Mouse (Mus musculus) hindbrain, embryonic 16.5 days (tissue): ENCODE measurements around the gene Gucd1. TPM values are rescaled to one million over a fixed set of nuclear protein-coding genes. Genes with fewer than 3 reads are reported as not detected.

Source experiments
- ATAC-seq: fragments of 200-750 bp; cut with Nextera tagmentation; 2 replicates; pipeline ENCODE4 v1.8.0; 2017; ENCODE audit warnings: moderate TSS enrichment, moderate library complexity
- H3K27ac ChIP-seq: fragments of 300-500 bp; sonication (generic); 2 replicates; pipeline ENCODE4 v1.5.1; 2014; ENCODE audit warnings: low read depth, mild to moderate bottlenecking, control low read depth, low read length, moderate library complexity
- H3K27me3 ChIP-seq: fragments of 300-500 bp; sonication (generic); replicated peaks from 2 replicates; pipeline ENCODE4 v1.6.1; 2014; ENCODE audit warnings: low read length; ENCODE audit not compliant: control insufficient read depth, insufficient read depth
- H3K36me3 ChIP-seq: fragments of 300-500 bp; sonication (generic); 2 replicates; pipeline ENCODE4 v1.6.1; 2014; ENCODE audit warnings: mild to moderate bottlenecking, low read length, moderate library complexity, mixed read lengths; ENCODE audit not compliant: control insufficient read depth, insufficient read depth
- H3K4me1 ChIP-seq: fragments of 300-500 bp; sonication (generic); 2 replicates; pipeline ENCODE4 v1.6.1; 2014; ENCODE audit warnings: low read depth, low read length; ENCODE audit not compliant: control insufficient read depth, insufficient read depth
- H3K4me2 ChIP-seq: fragments of 300-500 bp; sonication (generic); 2 replicates; pipeline ENCODE4 v1.6.1; 2014; ENCODE audit warnings: mild to moderate bottlenecking, low read length, control low read depth, moderate library complexity
- H3K4me3 ChIP-seq: fragments of 300-500 bp; sonication (generic); 2 replicates; pipeline ENCODE4 v1.5.1; 2014; ENCODE audit warnings: mild to moderate bottlenecking, low read length, control low read depth, moderate library complexity
- H3K9ac ChIP-seq: fragments of 300-500 bp; sonication (generic); 2 replicates; pipeline ENCODE4 v1.6.1; 2014; ENCODE audit warnings: low read depth, mild to moderate bottlenecking, control low read depth, low read length, moderate library complexity
- H3K9me3 ChIP-seq: fragments of 300-500 bp; sonication (generic); 2 replicates; pipeline ENCODE4 v1.6.1; 2014; ENCODE audit warnings: mild to moderate bottlenecking, low read length, moderate library complexity; ENCODE audit not compliant: control insufficient read depth
- WGBS: fragments of 180-500 bp; shearing (Covaris S2); extraction: QIAGEN DNeasy Blood & Tissue Kit; methylation state at CpG from one replicate; pipeline ENCODE4 v1.1.7; 2014; 5-methylcytosine and 5-hydroxymethylcytosine counted together
- polyA plus RNA-seq: library from polyadenylated mRNA; unstranded; fragments of >200 nt; fragmentation: Nextera tagmentation; extraction: Ambion mirVana; gene quantifications from 2 replicates; pipeline ENCODE4 v1.2.1, GENCODE M21; 2015

Gene Gucd1
- polyA plus RNA-seq, 1 experiment from 2014 or later = 15.4 TPM

GRCm38 (mm10) chr10:75339377-75339776, 178.4 kb downstream of the Gucd1 start:
- Histone ChIP-seq H3K27ac (no peak overlapping the region), H3K4me2 (no peak overlapping the region), H3K36me3 (no peaks in the 10 kb centered on the region), H3K4me1 (no peaks in the 10 kb centered on the region), H3K4me3 (no peak overlapping the region), H3K9ac (no peak overlapping the region), H3K9me3 (no peaks in the 10 kb centered on the region), H3K27me3 (no peaks in the 10 kb centered on the region)
- 84% methylated on average over 7 of the region's 7 CpGs for WGBS
- no peak for ATAC-seq

GRCm38 (mm10) chr10:75338852-75339251, 178.9 kb downstream of the Gucd1 start:
- WGBS = 88% methylated on average over 5 of the region's 5 CpGs
- H3K27me3 ChIP-seq = no peaks in the 10 kb centered on the region
- H3K9me3 ChIP-seq = no peaks in the 10 kb centered on the region
- H3K27ac ChIP-seq = no peak overlapping the region
- no peaks in the 10 kb centered on the region for H3K4me1 ChIP-seq
- no peak overlapping the region for H3K9ac ChIP-seq
- H3K36me3 ChIP-seq = no peaks in the 10 kb centered on the region
- no peak overlapping the region for H3K4me2 ChIP-seq
- no peak overlapping the region for H3K4me3 ChIP-seq
- ATAC-seq = no peak

- H3K27ac ChIP-seq = no peak overlapping the region
- 78% methylated on average over 10 of the region's 10 CpGs for WGBS
- no peak overlapping the region for H3K9ac ChIP-seq
Measured at GRCm38 (mm10) chr10:75337231-75337630, 180.5 kb downstream of the Gucd1 start.

GRCm38 (mm10) chr10:75335075-75335474, 182.7 kb downstream of the Gucd1 start:
- Histone ChIP-seq H3K27ac (no peak overlapping the region), H3K4me2 (no peak overlapping the region), H3K9ac (no peak overlapping the region), H3K27me3 (no peaks in the 10 kb centered on the region), H3K4me3 (no peak overlapping the region), H3K36me3 (no peaks in the 10 kb centered on the region), H3K4me1 (no peaks in the 10 kb centered on the region), H3K9me3 (no peaks in the 10 kb centered on the region)
- no peak for ATAC-seq
- 86% methylated on average over 6 of the region's 6 CpGs for WGBS

More at GRCm38 (mm10) chr10:75337231-75337630, 180.5 kb downstream of the Gucd1 start:
- H3K9me3 ChIP-seq = no peaks in the 10 kb centered on the region
- H3K4me3 ChIP-seq = no peak overlapping the region
- no peaks in the 10 kb centered on the region for H3K36me3 ChIP-seq
- no peak overlapping the region for H3K4me2 ChIP-seq
- no peaks in the 10 kb centered on the region for H3K27me3 ChIP-seq
- ATAC-seq = no peak
- no peaks in the 10 kb centered on the region for H3K4me1 ChIP-seq

- Histone ChIP-seq H3K27me3 (no peaks in the 10 kb centered on the region), H3K36me3 (no peaks in the 10 kb centered on the region), H3K9me3 (no peaks in the 10 kb centered on the region), H3K4me2 (no peak overlapping the region), H3K9ac (no peak overlapping the region), H3K4me3 (no peak overlapping the region), H3K27ac (no peak overlapping the region), H3K4me1 (no peaks in the 10 kb centered on the region)
- ATAC-seq = no peak
- WGBS = 86% methylated on average over 7 of the region's 7 CpGs
Measured at GRCm38 (mm10) chr10:75334175-75334574, 183.6 kb downstream of the Gucd1 start.

- Histone ChIP-seq H3K27ac (no peak overlapping the region), H3K4me2 (no peak overlapping the region)
- 95% methylated on average over 23 of the region's 23 CpGs for WGBS
Measured at GRCm38 (mm10) chr10:75333176-75333776, 184.5 kb downstream of the Gucd1 start.

GRCm38 (mm10) chr10:75332268-75332667, 185.5 kb downstream of the Gucd1 start:
- H3K4me3 ChIP-seq = no peak overlapping the region
- H3K27ac ChIP-seq = no peak overlapping the region
- H3K9me3 ChIP-seq = no peaks in the 10 kb centered on the region
- H3K4me1 ChIP-seq = no peaks in the 10 kb centered on the region
- ATAC-seq = no peak
- no peaks in the 10 kb centered on the region for H3K27me3 ChIP-seq
- H3K36me3 ChIP-seq = no peaks in the 10 kb centered on the region
- H3K9ac ChIP-seq = no peak overlapping the region
- WGBS = 87% methylated on average over 3 of the region's 3 CpGs
- no peak overlapping the region for H3K4me2 ChIP-seq

More at GRCm38 (mm10) chr10:75333176-75333776, 184.5 kb downstream of the Gucd1 start:
- ATAC-seq = no peak
- Histone ChIP-seq H3K27me3 (no peaks in the 10 kb centered on the region), H3K4me1 (no peaks in the 10 kb centered on the region), H3K9me3 (no peaks in the 10 kb centered on the region), H3K9ac (no peak overlapping the region), H3K36me3 (no peaks in the 10 kb centered on the region), H3K4me3 (no peak overlapping the region)

- Histone ChIP-seq H3K27ac (no peak overlapping the region), H3K4me2 (no peak overlapping the region), H3K9me3 (no peaks in the 10 kb centered on the region), H3K4me3 (no peak overlapping the region), H3K9ac (no peak overlapping the region), H3K4me1 (no peaks in the 10 kb centered on the region), H3K27me3 (no peaks in the 10 kb centered on the region), H3K36me3 (no peaks in the 10 kb centered on the region)
- WGBS = 35% methylated on average over 4 of the region's 4 CpGs
- no peak for ATAC-seq
Measured at GRCm38 (mm10) chr10:75328201-75328704, 189.5 kb downstream of the Gucd1 start.

GRCm38 (mm10) chr10:75327081-75327480, 190.7 kb downstream of the Gucd1 start:
- WGBS = 82% methylated on average over 11 of the region's 11 CpGs
- H3K36me3 ChIP-seq = no peaks in the 10 kb centered on the region
- no peak overlapping the region for H3K27ac ChIP-seq
- H3K27me3 ChIP-seq = no peaks in the 10 kb centered on the region
- H3K4me2 ChIP-seq = no peak overlapping the region
- H3K9me3 ChIP-seq = no peaks in the 10 kb centered on the region
- H3K4me1 ChIP-seq = no peaks in the 10 kb centered on the region
- H3K9ac ChIP-seq = no peak overlapping the region
- ATAC-seq = no peak
- no peak overlapping the region for H3K4me3 ChIP-seq
